Mouse (Mus musculus): ENCODE results near the gene Carnmt1. TPM values are rescaled to one million over a fixed set of nuclear protein-coding genes. Genes with fewer than 3 reads are reported as not detected.

Carnmt1 gene
- polyA plus RNA-seq, 1 experiment, result 5.0 TPM

- no peaks in the 10 kb centered on the region for H3K27me3 ChIP-seq (ENCODE audit: control insufficient read depth, insufficient read depth, low read length)
- H3K4me3 ChIP-seq (ENCODE audit: low read depth, low read length), result peak overlapping the region; percentile 83
- no peak for TF ChIP-seq POLR2A (IDR thresholded peaks at IDR 0.05; ENCODE audit: low read depth, low read length)
- no peak for TF ChIP-seq CTCF (IDR thresholded peaks at IDR 0.05; ENCODE audit: extremely low read depth, insufficient read length, insufficient replicate concordance, low read depth, low read length)
- H3K27ac ChIP-seq (ENCODE audit: insufficient read depth, low read depth, low read length), result peak overlapping the region; percentile 21
- H3K4me1 ChIP-seq (ENCODE audit: control insufficient read depth, insufficient read depth, insufficient read length, low read length), result no peaks in the 10 kb centered on the region; the same call in 1 of the 2 replicates
- peaks cover 2% of the 10 kb centered on the region; the same call in 1 of the 2 replicates for H3K36me3 ChIP-seq (ENCODE audit: control insufficient read depth, insufficient read depth, low read length)
- WGBS, result 39% methylated on average over 13 of the region's 13 CpGs
These were observed 38.1 kb upstream of the Carnmt1 start for GRCm38 (mm10) chr19:18632231-18633185.

GRCm38 (mm10) chr19:18637954-18638353, 32.6 kb upstream of the Carnmt1 start:
- 83% methylated on average over 5 of the region's 5 CpGs for WGBS
- TF ChIP-seq POLR2A (IDR thresholded peaks at IDR 0.05; ENCODE audit: low read depth, low read length) (no peak), CTCF (IDR thresholded peaks at IDR 0.05; ENCODE audit: extremely low read depth, insufficient read length, insufficient replicate concordance, low read depth, low read length) (no peak)
- H3K4me3 ChIP-seq (ENCODE audit: low read depth, low read length), result no peak overlapping the region
- H3K27ac ChIP-seq (ENCODE audit: insufficient read depth, low read depth, low read length), result no peak overlapping the region
- no peaks in the 10 kb centered on the region for H3K4me1 ChIP-seq (ENCODE audit: control insufficient read depth, insufficient read depth, insufficient read length, low read length)
- H3K36me3 ChIP-seq (ENCODE audit: control insufficient read depth, insufficient read depth, low read length), result peaks cover 8% of the 10 kb centered on the region
- no peaks in the 10 kb centered on the region for H3K27me3 ChIP-seq (ENCODE audit: control insufficient read depth, insufficient read depth, low read length)

- Histone ChIP-seq H3K4me3 (ENCODE audit: low read depth, low read length) (no peak overlapping the region), H3K4me1 (ENCODE audit: control insufficient read depth, insufficient read depth, insufficient read length, low read length) (no peaks in the 10 kb centered on the region), H3K27ac (ENCODE audit: insufficient read depth, low read depth, low read length) (no peak overlapping the region), H3K27me3 (ENCODE audit: control insufficient read depth, insufficient read depth, low read length) (no peaks in the 10 kb centered on the region), H3K36me3 (ENCODE audit: control insufficient read depth, insufficient read depth, low read length) (peaks cover 11% of the 10 kb centered on the region)
- 61% methylated on average over 5 of the region's 5 CpGs for WGBS
- no peak for TF ChIP-seq POLR2A (IDR thresholded peaks at IDR 0.05; ENCODE audit: low read depth, low read length)
- TF ChIP-seq CTCF (IDR thresholded peaks at IDR 0.05; ENCODE audit: extremely low read depth, insufficient read length, insufficient replicate concordance, low read depth, low read length), result no peak
These were observed 31.6 kb upstream of the Carnmt1 start for GRCm38 (mm10) chr19:18638949-18639348.

- H3K4me3 ChIP-seq (ENCODE audit: low read depth, low read length), result no peak overlapping the region
- H3K4me1 ChIP-seq (ENCODE audit: control insufficient read depth, insufficient read depth, insufficient read length, low read length), result no peaks in the 10 kb centered on the region
- H3K27me3 ChIP-seq (ENCODE audit: control insufficient read depth, insufficient read depth, low read length), result no peaks in the 10 kb centered on the region
- 27% methylated on average over 2 of the region's 2 CpGs for WGBS
- TF ChIP-seq CTCF (IDR thresholded peaks at IDR 0.05; ENCODE audit: extremely low read depth, insufficient read length, insufficient replicate concordance, low read depth, low read length) (peak; percentile 33; the same call in 1 of the 2 replicates), POLR2A (IDR thresholded peaks at IDR 0.05; ENCODE audit: low read depth, low read length) (no peak)
- peaks cover 13% of the 10 kb centered on the region for H3K36me3 ChIP-seq (ENCODE audit: control insufficient read depth, insufficient read depth, low read length)
- H3K27ac ChIP-seq (ENCODE audit: insufficient read depth, low read depth, low read length), result no peak overlapping the region
These were observed 31.0 kb upstream of the Carnmt1 start for GRCm38 (mm10) chr19:18639552-18639951.

- Histone ChIP-seq H3K27me3 (ENCODE audit: control insufficient read depth, insufficient read depth, low read length) (no peaks in the 10 kb centered on the region), H3K4me3 (ENCODE audit: low read depth, low read length) (no peak overlapping the region), H3K4me1 (ENCODE audit: control insufficient read depth, insufficient read depth, insufficient read length, low read length) (no peaks in the 10 kb centered on the region), H3K27ac (ENCODE audit: insufficient read depth, low read depth, low read length) (no peak overlapping the region), H3K36me3 (ENCODE audit: control insufficient read depth, insufficient read depth, low read length) (peaks cover 21% of the 10 kb centered on the region)
- WGBS, result 82% methylated on average over 4 of the region's 4 CpGs
- TF ChIP-seq CTCF (IDR thresholded peaks at IDR 0.05; ENCODE audit: extremely low read depth, insufficient read length, insufficient replicate concordance, low read depth, low read length), result no peak
- TF ChIP-seq POLR2A (IDR thresholded peaks at IDR 0.05; ENCODE audit: low read depth, low read length), result no peak
These were observed 29.6 kb upstream of the Carnmt1 start for GRCm38 (mm10) chr19:18641001-18641400.

GRCm38 (mm10) chr19:18643411-18643810, 27.2 kb upstream of the Carnmt1 start:
- H3K36me3 ChIP-seq (ENCODE audit: control insufficient read depth, insufficient read depth, low read length), result peaks cover 20% of the 10 kb centered on the region
- no peaks in the 10 kb centered on the region for H3K4me1 ChIP-seq (ENCODE audit: control insufficient read depth, insufficient read depth, insufficient read length, low read length)
- no peak overlapping the region for H3K27ac ChIP-seq (ENCODE audit: insufficient read depth, low read depth, low read length)
- no peaks in the 10 kb centered on the region for H3K27me3 ChIP-seq (ENCODE audit: control insufficient read depth, insufficient read depth, low read length)
- WGBS, result 80% methylated on average over 4 of the region's 4 CpGs
- H3K4me3 ChIP-seq (ENCODE audit: low read depth, low read length), result no peak overlapping the region
- no peak for TF ChIP-seq CTCF (IDR thresholded peaks at IDR 0.05; ENCODE audit: extremely low read depth, insufficient read length, insufficient replicate concordance, low read depth, low read length)

GRCm38 (mm10) chr19:18644084-18644483, 26.5 kb upstream of the Carnmt1 start:
- H3K27ac ChIP-seq (ENCODE audit: insufficient read depth, low read depth, low read length), result no peak overlapping the region
- no peak for TF ChIP-seq POLR2A (IDR thresholded peaks at IDR 0.05; ENCODE audit: low read depth, low read length)
- TF ChIP-seq CTCF (IDR thresholded peaks at IDR 0.05; ENCODE audit: extremely low read depth, insufficient read length, insufficient replicate concordance, low read depth, low read length), result no peak
- peaks cover 20% of the 10 kb centered on the region for H3K36me3 ChIP-seq (ENCODE audit: control insufficient read depth, insufficient read depth, low read length)
- no peak overlapping the region for H3K4me3 ChIP-seq (ENCODE audit: low read depth, low read length)
- no peaks in the 10 kb centered on the region for H3K27me3 ChIP-seq (ENCODE audit: control insufficient read depth, insufficient read depth, low read length)
- no peaks in the 10 kb centered on the region for H3K4me1 ChIP-seq (ENCODE audit: control insufficient read depth, insufficient read depth, insufficient read length, low read length)
- 72% methylated on average over 6 of the region's 6 CpGs for whole genome bisulfite sequencing
